Mouse (Mus musculus): Measurements from ENCODE around the gene Spns2. TPM values are rescaled to one million over a fixed set of nuclear protein-coding genes. Genes with fewer than 3 reads are reported as not detected.
"Not testable (repeated sequence)": the region's sequence is repeated elsewhere in the genome, so short reads cannot be mapped to it uniquely, and the experiment has no call there.

Gene Spns2
- polyA plus RNA-seq, 2 experiments from 2014 or later = not detected

GRCm38 (mm10) chr11:72435694-72436045, 54.0 kb downstream of the Spns2 start:
- ATAC-seq = no peak

GRCm38 (mm10) chr11:72434963-72435693, 54.6 kb downstream of the Spns2 start, which contains the start of gene Ggt6:
Gene Ggt6 (plus strand): TSS chr11:72435526.
- ATAC-seq = no peak

GRCm38 (mm10) chr11:72430311-72431068, 59.2 kb downstream of the Spns2 start:
- ATAC-seq = not testable (repeated sequence)

GRCm38 (mm10) chr11:72429288-72429690, 60.4 kb downstream of the Spns2 start:
- peak; percentile 94 for ATAC-seq

GRCm38 (mm10) chr11:72428694-72429093, 61.0 kb downstream of the Spns2 start:
- peak; percentile 56 for ATAC-seq

GRCm38 (mm10) chr11:72426884-72427283, 62.8 kb downstream of the Spns2 start:
- no peak for ATAC-seq

GRCm38 (mm10) chr11:72425201-72425600, 64.5 kb downstream of the Spns2 start:
- no peak for ATAC-seq

- no peak for ATAC-seq
Measured at GRCm38 (mm10) chr11:72423686-72424085, 66.0 kb downstream of the Spns2 start.

GRCm38 (mm10) chr11:72421518-72422278, 68.0 kb downstream of the Spns2 start:
- ATAC-seq = no peak

- no peak for ATAC-seq
Measured at GRCm38 (mm10) chr11:72420460-72421122, 69.1 kb downstream of the Spns2 start.

GRCm38 (mm10) chr11:72419006-72419405, 70.7 kb downstream of the Spns2 start:
- no peak for ATAC-seq

GRCm38 (mm10) chr11:72418227-72418626, 71.5 kb downstream of the Spns2 start:
- ATAC-seq = no peak

- no peak for ATAC-seq
Measured at GRCm38 (mm10) chr11:72417376-72417775, 72.3 kb downstream of the Spns2 start.

GRCm38 (mm10) chr11:72416666-72417065, 73.0 kb downstream of the Spns2 start:
- ATAC-seq = no peak

- ATAC-seq = no peak
Measured at GRCm38 (mm10) chr11:72415155-72415554, 74.5 kb downstream of the Spns2 start.

GRCm38 (mm10) chr11:72413601-72414190, 76.0 kb downstream of the Spns2 start:
- no peak for ATAC-seq

GRCm38 (mm10) chr11:72413016-72413415, 76.7 kb downstream of the Spns2 start:
- ATAC-seq = no peak

- ATAC-seq = no peak
Measured at GRCm38 (mm10) chr11:72411945-72412344, 77.8 kb downstream of the Spns2 start.

- no peak for ATAC-seq
Measured at GRCm38 (mm10) chr11:72411093-72411921, 78.4 kb downstream of the Spns2 start, which contains the start of gene Smtnl2. Gene Smtnl2 (minus strand): TSS chr11:72411713.

GRCm38 (mm10) chr11:72410521-72411092, 79.1 kb downstream of the Spns2 start:
- ATAC-seq = no peak

Data from CD4-positive, CD25-positive, alpha-beta regulatory T cell, adult 4 months (primary cell).